Mouse (Mus musculus) midbrain, embryonic 11.5 days (tissue): ENCODE results near the gene Ccno. TPM values are rescaled to one million over a fixed set of nuclear protein-coding genes. Genes with fewer than 3 reads are reported as not detected.
"Not testable (repeated sequence)": the region's sequence is repeated elsewhere in the genome, so short reads cannot be mapped to it uniquely, and the experiment has no call there.

Experiments
- ATAC-seq: fragments of 200-750 bp; cut with Nextera tagmentation; 2 replicates; pipeline ENCODE4 v1.8.0; 2017; ENCODE audit warnings: moderate TSS enrichment, moderate library complexity; ENCODE audit not compliant: low FRiP score
- DNase-seq: peaks from one replicate; pipeline ENCODE4 v3.0.0; 2015; ENCODE audit warnings: low spot score; ENCODE audit errors: missing footprints
- H3K27ac ChIP-seq: fragments of 300-500 bp; sonication (generic); 2 replicates; pipeline ENCODE4 v1.5.1; 2014; ENCODE audit warnings: low read depth, low read length
- H3K27me3 ChIP-seq: fragments of 300-500 bp; sonication (generic); 2 replicates; pipeline ENCODE4 v1.6.1; 2014; ENCODE audit warnings: mild to moderate bottlenecking, low read length, moderate library complexity, mixed read lengths; ENCODE audit not compliant: control insufficient read depth, insufficient read depth
- H3K36me3 ChIP-seq: fragments of 300-500 bp; sonication (generic); 2 replicates; pipeline ENCODE4 v1.6.1; 2014; ENCODE audit warnings: mild to moderate bottlenecking, low read length, moderate library complexity, mixed read lengths; ENCODE audit not compliant: control insufficient read depth, insufficient read depth
- H3K4me1 ChIP-seq: fragments of 300-500 bp; sonication (generic); 2 replicates; pipeline ENCODE4 v1.6.1; 2014; ENCODE audit warnings: low read length; ENCODE audit not compliant: control insufficient read depth, insufficient read depth
- H3K4me2 ChIP-seq: fragments of 300-500 bp; sonication (generic); 2 replicates; pipeline ENCODE4 v1.6.1; 2014; ENCODE audit warnings: mild to moderate bottlenecking, moderate library complexity
- H3K4me3 ChIP-seq: fragments of 300-500 bp; sonication (generic); 2 replicates; pipeline ENCODE4 v1.5.1; 2014; ENCODE audit warnings: low read depth, low read length
- H3K9ac ChIP-seq: fragments of 300-500 bp; sonication (generic); 2 replicates; pipeline ENCODE4 v1.6.1; 2014; ENCODE audit warnings: low read length
- H3K9me3 ChIP-seq: fragments of 300-500 bp; sonication (generic); 2 replicates; pipeline ENCODE4 v1.6.1; 2016; ENCODE audit warnings: low read length; ENCODE audit not compliant: control insufficient read depth
- WGBS: fragments of 180-500 bp; shearing (Covaris S2); extraction: QIAGEN DNeasy Blood & Tissue Kit; methylation state at CpG from one replicate; pipeline ENCODE4 v1.1.7; 2014; 5-methylcytosine and 5-hydroxymethylcytosine counted together
- polyA plus RNA-seq: library from polyadenylated mRNA; unstranded; fragments of >200 nt; fragmentation: Nextera tagmentation; extraction: Ambion mirVana; gene quantifications from 2 replicates; pipeline ENCODE4 v1.2.1, GENCODE M21; 2014

The Ccno gene
- polyA plus RNA-seq, 1 experiment from 2014 or later = 0.68 TPM

- H3K27ac ChIP-seq = no peak overlapping the region
- H3K36me3 ChIP-seq = no peaks in the 10 kb centered on the region
- ATAC-seq (no peak), DNase-seq (peak; percentile 82)
- peaks cover 3% of the 10 kb centered on the region for H3K4me1 ChIP-seq
- 65% methylated on average over 4 of the region's 4 CpGs for WGBS
- no peak overlapping the region for H3K4me2 ChIP-seq
- no peaks in the 10 kb centered on the region for H3K9me3 ChIP-seq
- no peak overlapping the region for H3K4me3 ChIP-seq
- no peak overlapping the region for H3K9ac ChIP-seq
- peaks cover 84% of the 10 kb centered on the region for H3K27me3 ChIP-seq
These were observed 8.8 kb downstream of the Ccno start for GRCm38 (mm10) chr13:112996407-112996806.

DNA sequence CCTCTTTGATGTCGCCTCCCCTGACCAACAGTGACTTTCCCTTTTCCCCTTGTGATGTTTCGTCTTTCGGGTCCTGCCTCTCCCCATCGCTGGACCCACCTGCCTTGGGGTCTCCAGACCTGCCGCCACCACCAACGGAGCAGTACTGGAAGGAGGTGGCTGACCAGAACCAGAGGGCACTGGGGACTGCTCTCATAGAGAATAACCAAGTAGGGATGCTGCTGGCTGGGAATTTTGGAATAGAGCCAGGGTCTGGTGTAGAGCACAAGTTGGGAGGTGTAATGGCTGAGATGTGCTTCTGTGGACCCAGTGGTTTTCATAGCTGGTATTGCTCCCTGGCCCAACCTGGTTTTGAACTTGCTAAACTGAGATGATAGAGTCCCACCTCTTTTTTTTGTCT is 9.8 kb downstream of the Ccno start:
- no peaks in the 10 kb centered on the region for H3K36me3 ChIP-seq
- 67% methylated on average over 6 of the region's 6 CpGs for WGBS
- ATAC-seq (no peak), DNase-seq (no peak)
- no peak overlapping the region for H3K4me3 ChIP-seq
- H3K27me3 ChIP-seq = peaks cover 79% of the 10 kb centered on the region
- peaks cover 3% of the 10 kb centered on the region for H3K4me1 ChIP-seq
- H3K4me2 ChIP-seq = no peak overlapping the region
- no peaks in the 10 kb centered on the region for H3K9me3 ChIP-seq
- no peak overlapping the region for H3K9ac ChIP-seq
- H3K27ac ChIP-seq = no peak overlapping the region

- no peaks in the 10 kb centered on the region for H3K9me3 ChIP-seq
- peak overlapping the region; percentile 80 for H3K4me2 ChIP-seq
- H3K9ac ChIP-seq = peak overlapping the region; percentile 44; the same call in 1 of the 2 replicates
- no peak overlapping the region for H3K27ac ChIP-seq
- no peaks in the 10 kb centered on the region for H3K36me3 ChIP-seq
- peak overlapping the region; percentile 40 for H3K4me3 ChIP-seq
- DNase-seq (peak; percentile 95), ATAC-seq (peak; percentile 51)
- H3K27me3 ChIP-seq = peaks cover 67% of the 10 kb centered on the region
- WGBS = under 1% methylated on average over 46 of the region's 46 CpGs
- H3K4me1 ChIP-seq = peaks cover 3% of the 10 kb centered on the region
These were observed 11.0 kb downstream of the Ccno start for GRCm38 (mm10) chr13:112998427-112999201.

DNA sequence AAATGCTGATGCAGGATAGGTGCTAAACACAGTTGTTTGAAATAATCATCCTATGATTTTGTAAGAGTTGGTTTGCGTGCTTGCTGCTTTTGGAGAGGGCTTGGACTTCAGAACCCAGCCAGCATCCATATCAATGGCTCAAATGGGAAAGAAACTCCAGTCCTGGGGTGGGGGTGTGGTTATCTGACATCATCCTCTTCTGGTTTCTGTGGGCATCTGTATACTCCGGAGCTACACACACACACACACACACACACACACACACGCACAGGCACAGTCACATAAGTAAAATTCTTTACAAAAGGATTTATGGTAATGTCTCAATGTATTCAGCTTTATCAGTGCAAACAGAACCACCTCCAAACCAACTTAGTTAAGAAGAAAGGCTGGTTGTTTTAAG is 12.5 kb downstream of the Ccno start:
- WGBS = 91% methylated on average over 3 of the region's 3 CpGs
- no peak overlapping the region for H3K27ac ChIP-seq
- ATAC-seq = no peak
- no peak overlapping the region for H3K4me2 ChIP-seq
- H3K9ac ChIP-seq = no peak overlapping the region
- no peaks in the 10 kb centered on the region for H3K9me3 ChIP-seq
- DNase-seq = peak; percentile 81
- H3K4me1 ChIP-seq = no peaks in the 10 kb centered on the region
- H3K27me3 ChIP-seq = peaks cover 52% of the 10 kb centered on the region
- H3K4me3 ChIP-seq = no peak overlapping the region
- H3K36me3 ChIP-seq = no peaks in the 10 kb centered on the region

DNA sequence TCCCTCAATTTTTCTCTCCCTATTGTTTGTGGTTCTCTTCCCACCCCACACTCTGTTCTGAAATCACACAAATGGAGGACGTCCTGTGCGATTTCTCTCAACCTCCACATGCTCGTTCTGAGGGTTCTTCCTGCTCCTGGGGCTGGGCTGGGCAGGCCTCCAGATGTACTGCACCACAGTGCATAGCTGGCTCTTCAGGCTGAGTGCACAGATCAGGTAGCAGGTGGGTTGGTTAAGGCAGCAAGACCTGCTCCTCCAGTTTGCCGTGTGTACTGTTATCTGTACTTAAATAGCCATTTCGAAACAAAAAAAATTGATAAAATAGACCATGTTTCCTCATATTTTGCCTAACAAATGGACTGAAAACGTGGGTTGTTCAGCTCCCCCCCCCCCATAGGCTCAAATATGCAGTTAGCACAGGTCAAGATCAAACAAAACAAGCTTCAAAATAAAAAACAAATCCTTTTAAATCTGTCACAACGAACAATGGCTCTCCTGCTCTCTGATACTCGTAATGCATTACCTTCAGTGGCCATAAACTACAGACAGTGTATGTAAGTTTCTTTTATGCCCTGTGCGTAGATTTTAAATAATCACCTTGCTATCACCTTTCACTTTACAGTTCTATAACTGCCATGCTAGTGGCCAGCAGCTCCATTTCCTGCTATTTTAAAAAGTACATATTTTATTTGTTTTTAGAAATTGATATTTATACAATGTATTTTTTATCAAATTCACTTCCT is 13.1 kb downstream of the Ccno start:
- Histone ChIP-seq H3K9ac (no peak overlapping the region), H3K4me3 (no peak overlapping the region), H3K9me3 (no peaks in the 10 kb centered on the region), H3K27ac (no peak overlapping the region), H3K27me3 (peaks cover 47% of the 10 kb centered on the region), H3K4me2 (no peak overlapping the region), H3K36me3 (no peaks in the 10 kb centered on the region), H3K4me1 (no peaks in the 10 kb centered on the region)
- ATAC-seq (no peak), DNase-seq (no peak)
- WGBS = 72% methylated on average over 9 of the region's 9 CpGs

DNA sequence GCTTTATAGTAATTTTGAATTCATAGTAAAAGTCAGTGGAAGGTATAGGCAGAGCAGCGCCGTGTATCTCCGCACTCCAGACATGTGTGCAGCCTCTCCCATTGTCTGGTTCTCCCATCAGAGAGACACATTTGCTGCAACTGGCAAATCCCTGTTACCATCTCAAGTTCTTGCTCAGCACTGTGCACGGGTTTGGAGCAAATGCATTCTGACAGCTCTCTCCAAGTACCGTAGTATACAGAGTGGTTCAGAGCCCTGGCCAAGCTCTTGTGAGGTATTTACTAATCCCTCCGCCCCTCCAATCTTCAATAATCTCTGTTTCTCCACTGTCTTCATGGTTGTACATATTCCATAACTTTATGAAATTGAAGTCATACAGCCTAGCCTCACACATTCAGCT is 25.1 kb downstream of the Ccno start:
- no peaks in the 10 kb centered on the region for H3K27me3 ChIP-seq
- H3K4me1 ChIP-seq = no peaks in the 10 kb centered on the region
- no peak for DNase-seq
- H3K9ac ChIP-seq = no peak overlapping the region
- H3K4me2 ChIP-seq = no peak overlapping the region
- H3K36me3 ChIP-seq = no peaks in the 10 kb centered on the region
- 85% methylated on average over 6 of the region's 6 CpGs for WGBS
- no peaks in the 10 kb centered on the region for H3K9me3 ChIP-seq
- H3K27ac ChIP-seq = no peak overlapping the region
- ATAC-seq = no peak
- H3K4me3 ChIP-seq = no peak overlapping the region

- not testable (repeated sequence) for ATAC-seq, H3K4me2 ChIP-seq, DNase-seq, H3K36me3 ChIP-seq, H3K4me3 ChIP-seq, H3K27me3 ChIP-seq, H3K4me1 ChIP-seq, H3K27ac ChIP-seq, H3K9me3 ChIP-seq, H3K9ac ChIP-seq
- WGBS = 64% methylated on average over 18 of the region's 20 CpGs
These were observed 25.8 kb downstream of the Ccno start for GRCm38 (mm10) chr13:113013174-113013953.

DNA sequence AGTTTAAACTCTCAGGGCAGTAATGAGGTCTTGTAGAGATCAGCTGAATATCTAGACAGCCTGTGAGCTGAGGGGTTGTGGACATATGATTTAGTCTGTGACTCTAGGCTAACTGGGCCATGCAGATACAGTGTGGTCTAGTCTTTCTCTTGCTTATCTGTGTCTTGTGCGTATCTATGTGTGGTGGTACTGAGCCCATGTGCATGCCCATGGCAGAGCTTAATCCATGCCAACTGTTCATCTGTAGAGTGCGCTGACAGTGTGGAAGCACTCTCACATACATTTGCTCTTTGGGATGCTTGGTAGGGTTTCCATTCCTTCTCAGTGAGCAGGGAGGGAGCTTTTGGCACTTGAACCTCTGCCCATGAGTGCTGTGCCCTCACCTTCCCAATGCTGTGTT is 33.9 kb downstream of the Ccno start:
- Histone ChIP-seq H3K4me2 (no peak overlapping the region), H3K27me3 (no peaks in the 10 kb centered on the region), H3K9ac (no peak overlapping the region), H3K9me3 (no peaks in the 10 kb centered on the region), H3K4me3 (no peak overlapping the region), H3K36me3 (no peaks in the 10 kb centered on the region), H3K27ac (no peak overlapping the region), H3K4me1 (no peaks in the 10 kb centered on the region)
- WGBS = 89% methylated on average over 2 of the region's 2 CpGs
- DNase-seq (no peak), ATAC-seq (no peak)

DNA sequence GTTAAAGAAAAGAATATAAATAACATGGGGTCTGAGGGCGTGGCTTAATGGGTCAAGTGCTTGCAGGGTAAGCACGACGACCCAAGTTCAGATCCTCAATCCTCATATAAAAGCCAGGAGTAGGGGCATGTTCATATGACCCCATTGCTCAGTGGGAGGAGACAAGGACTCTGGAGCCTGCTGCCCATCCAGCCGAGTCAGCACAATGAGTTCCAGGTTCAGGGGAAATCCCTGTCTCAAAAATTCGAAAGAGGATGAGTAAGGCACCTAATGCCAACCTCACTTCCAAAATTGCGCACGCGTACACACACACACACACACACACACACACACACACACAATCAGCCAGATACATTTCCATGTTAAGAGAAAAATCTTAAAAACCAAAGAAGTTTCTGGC is 34.9 kb downstream of the Ccno start:
- no peak overlapping the region for H3K27ac ChIP-seq
- no peaks in the 10 kb centered on the region for H3K9me3 ChIP-seq
- no peak overlapping the region for H3K9ac ChIP-seq
- no peaks in the 10 kb centered on the region for H3K4me1 ChIP-seq
- ATAC-seq (no peak), DNase-seq (no peak)
- no peaks in the 10 kb centered on the region for H3K36me3 ChIP-seq
- no peak overlapping the region for H3K4me3 ChIP-seq
- no peak overlapping the region for H3K4me2 ChIP-seq
- no peaks in the 10 kb centered on the region for H3K27me3 ChIP-seq
- 72% methylated on average over 8 of the region's 8 CpGs for WGBS
